Mouse (Mus musculus) CH12.LX (cell line): ENCODE data around the gene Myl12a.

ENCODE experiments used
- CTCF ChIP-seq, 2 experiments: IDR thresholded peaks in 1 of 2; conservative IDR thresholded peaks in 1 of 2; 2 replicates each; pipeline ENCODE4 v1.5.1; 2011 to 2012; ENCODE audit warnings: low read depth in 2 of 2, low read length in 2 of 2, improper control_type of control experiment in 1 of 2, inconsistent platforms in 1 of 2, mild to moderate bottlenecking in 1 of 2, moderate library complexity in 1 of 2
- EP300 ChIP-seq: IDR thresholded peaks from 2 replicates; pipeline ENCODE4 v1.6.1; 2011; ENCODE audit warnings: low read length, improper control_type of control experiment
- HCFC1 ChIP-seq: IDR thresholded peaks from 2 replicates; pipeline ENCODE4 v1.6.1; 2012; ENCODE audit warnings: low read depth, mild to moderate bottlenecking, inconsistent platforms, low read length, improper control_type of control experiment
- POLR2A ChIP-seq: IDR thresholded peaks from 2 replicates; pipeline ENCODE4 v1.6.1; 2011; ENCODE audit warnings: low read depth, mild to moderate bottlenecking, improper control_type of control experiment, low read length
- SMC3 ChIP-seq: IDR thresholded peaks from 2 replicates; pipeline ENCODE4 v1.6.1; 2011; ENCODE audit warnings: low read depth, low read length, improper control_type of control experiment

- no peak for TF ChIP-seq POLR2A
- TF ChIP-seq SMC3: peak; percentile 74
- peak; percentile 23 to 84; a peak in 3 of 4 replicates for TF ChIP-seq CTCF (conservative IDR thresholded peaks at IDR 0.05 in 1 of 2, IDR thresholded peaks at IDR 0.05 in 1 of 2; ENCODE audit: low read depth in 2 of 2, low read length in 2 of 2)
- no peak for TF ChIP-seq HCFC1
- TF ChIP-seq EP300: no peak
These were observed 34.0 kb downstream of the Myl12a start for GRCm38 (mm10) chr17:70968606-70969191.
